Mouse (Mus musculus): ENCODE results near the gene Ap3m1. TPM values are rescaled to one million over a fixed set of nuclear protein-coding genes. Genes with fewer than 3 reads are reported as not detected.

Ap3m1 gene
- polyA plus RNA-seq (2014; fragmentation: Illumina TruSeq; extraction: RNeasy Lipid Tissue Mini Kit (QIAGEN cat#74804)) = 272 TPM

GRCm38 (mm10) chr14:21052112-21052780 lies at the start of gene Ap3m1, which contains the start of gene Adk:
Gene Ap3m1 (minus strand): TSS chr14:21052508.
Gene Adk (plus strand): TSS chr14:21052574.

Other genes with a start within 250 kb of the Ap3m1 start
- 64.6 TPM for gene Plau, start 215.8 kb downstream of the Ap3m1 start, polyA plus RNA-seq (2014; fragmentation: Illumina TruSeq; extraction: RNeasy Lipid Tissue Mini Kit (QIAGEN cat#74804))
- 190 TPM for gene Vcl, start 123.1 kb downstream of the Ap3m1 start, polyA plus RNA-seq (2014; fragmentation: Illumina TruSeq; extraction: RNeasy Lipid Tissue Mini Kit (QIAGEN cat#74804))
- 291 TPM for gene Adk, start 66 bp upstream of the Ap3m1 start, polyA plus RNA-seq (2014; fragmentation: Illumina TruSeq; extraction: RNeasy Lipid Tissue Mini Kit (QIAGEN cat#74804))